Mouse (Mus musculus): ENCODE measurements around the gene Osbpl10.

DNA sequence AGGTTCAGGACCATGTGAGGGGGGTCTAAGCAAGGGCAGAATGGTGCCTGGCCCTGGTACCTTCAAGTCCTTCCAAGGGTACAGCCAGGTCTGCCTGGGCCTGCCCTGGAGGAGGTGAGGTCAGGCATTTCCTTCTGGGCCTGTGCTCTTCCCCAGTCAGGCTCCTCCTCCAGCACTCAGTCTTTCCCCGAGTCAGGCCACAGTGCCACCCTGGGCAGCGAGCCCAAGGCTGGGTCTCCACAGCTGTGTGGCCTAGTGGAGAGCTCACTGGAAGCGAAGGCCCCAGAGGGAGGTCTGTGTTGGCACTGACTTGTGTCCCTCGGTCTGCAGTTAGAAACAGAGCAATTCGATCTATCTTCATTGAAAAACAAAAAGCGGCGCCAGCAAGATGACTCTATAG lies 242.1 kb downstream of the Osbpl10 start:
- no peak for TF ChIP-seq CTCF (IDR thresholded peaks at IDR 0.05; ENCODE audit: insufficient read depth, low read length)
- TF ChIP-seq POLR2A (IDR thresholded peaks at IDR 0.05; ENCODE audit: borderline replicate concordance, extremely low read depth, low read depth, low read length), result no peak

Data from lung, adult 2 months (tissue).